8 mouse cellular contexts compared by ENCODE assay signal in the genomic region with DNA sequence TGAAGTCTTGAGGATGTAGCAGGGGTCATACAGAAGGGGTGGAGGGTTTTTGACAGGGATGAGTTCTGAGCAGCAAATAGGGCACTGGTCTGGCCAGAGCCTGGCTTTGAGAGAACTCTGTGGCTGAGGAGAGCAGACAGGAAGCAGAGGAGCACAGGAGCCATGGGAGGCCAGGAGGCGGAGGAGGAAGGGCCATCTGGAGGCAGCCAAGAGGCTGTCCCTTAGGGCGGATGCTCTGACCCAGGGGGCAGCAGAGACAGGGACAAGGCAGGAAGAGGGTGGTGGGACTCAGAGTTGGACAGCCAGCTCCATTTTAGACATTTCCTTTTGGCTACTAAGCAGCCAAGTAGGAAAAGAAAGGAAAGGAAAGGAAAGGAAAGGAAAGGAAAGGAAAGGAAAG. TPM values are rescaled to one million over a fixed set of nuclear protein-coding genes. Genes with fewer than 3 reads are reported as not detected.
A peak's percentile ranks its signal among the peaks of the same experiment; 100 is the strongest.
DNase-seq lines count a peak whose midpoint lies in the region; ATAC-seq and TF ChIP-seq lines count a peak whose summit lies in the region.

No protein-coding gene starts in this region.

- H3K36me3 ChIP-seq in heart, embryonic 12.5 days = peaks cover 29% of the 10 kb centered on the region
- peaks cover 25% of the 10 kb centered on the region for H3K36me3 ChIP-seq in small intestine, adult 2 months (ENCODE audit: control insufficient read depth, insufficient read depth, low read length)

- no peaks in the 10 kb centered on the region for H3K27me3 ChIP-seq in heart, embryonic 12.5 days (replicated peaks)
- H3K27me3 ChIP-seq in small intestine, adult 2 months (ENCODE audit: control insufficient read depth, insufficient read depth, low read length) = no peaks in the 10 kb centered on the region

- no peak for TF ChIP-seq CTCF in bone marrow, adult 2 months (IDR thresholded peaks at IDR 0.05; ENCODE audit: control insufficient read depth, insufficient read depth, low read length)
- TF ChIP-seq CTCF in small intestine, adult 2 months (IDR thresholded peaks at IDR 0.05; ENCODE audit: extremely low read depth, insufficient read length, insufficient replicate concordance, low read depth, low read length) = no peak

- H3K4me3 ChIP-seq in bone marrow, adult 2 months (replicated peaks; ENCODE audit: control insufficient read depth, low read depth, low read length) = peak overlapping the region; percentile 90
- peak overlapping the region; percentile 22 for H3K4me3 ChIP-seq in heart, embryonic 12.5 days
- no peak overlapping the region for H3K4me3 ChIP-seq in small intestine, adult 2 months (ENCODE audit: low read depth, low read length)

- H3K9me3 ChIP-seq in heart, embryonic 12.5 days (replicated peaks) = no peaks in the 10 kb centered on the region

- ATAC-seq in heart, embryonic 12.5 days (ENCODE audit: insufficient number of reproducible peaks, low FRiP score) = peak; percentile 60

- H3K4me1 ChIP-seq in bone marrow, adult 2 months (ENCODE audit: control insufficient read depth, insufficient read depth, low read length) = peaks cover 2% of the 10 kb centered on the region
- peaks cover 48% of the 10 kb centered on the region for H3K4me1 ChIP-seq in heart, embryonic 12.5 days (replicated peaks)
- peaks cover 19% of the 10 kb centered on the region for H3K4me1 ChIP-seq in small intestine, adult 2 months (ENCODE audit: control insufficient read depth, insufficient read depth, insufficient read length, low read length)

- H3K27ac ChIP-seq in bone marrow, adult 2 months (ENCODE audit: control insufficient read depth, insufficient read depth, low read depth, low read length, poor library complexity) = peak overlapping the region; percentile 85
- peak overlapping the region; percentile 82 for H3K27ac ChIP-seq in heart, embryonic 12.5 days (ENCODE audit: poor library complexity, severe bottlenecking)
- H3K27ac ChIP-seq in small intestine, adult 2 months (ENCODE audit: insufficient read depth, low read depth, low read length) = peak overlapping the region; percentile 3; the same call in 1 of the 2 replicates

- TF ChIP-seq POLR2A in bone marrow, adult 2 months (IDR thresholded peaks at IDR 0.05; ENCODE audit: borderline replicate concordance, control insufficient read depth, low read depth, low read length) = peak; percentile 29; the same call in 1 of the 2 replicates
- no peak for TF ChIP-seq POLR2A in small intestine, adult 2 months (IDR thresholded peaks at IDR 0.05; ENCODE audit: low read depth, low read length)

- H3K4me2 ChIP-seq in heart, embryonic 12.5 days = peak overlapping the region; percentile 84

- WGBS in bone marrow, adult 2 months = 35% methylated on average over 2 of the region's 2 CpGs
- 18% methylated on average over 2 of the region's 2 CpGs for WGBS in heart, embryonic 12.5 days
- WGBS in small intestine, adult 2 months = 35% methylated on average over 2 of the region's 2 CpGs

- DNase-seq in adrenal gland, adult (ENCODE audit: inconsistent age in 2 of 2, low spot score in 1 of 2) = peak; percentile 77 to 82
- no peak for DNase-seq in adrenal gland, adult 8-10 months
- DNase-seq in kidney, postnatal 10 days = peak; percentile 85
- no peak for DNase-seq in urinary bladder, adult 2 months (ENCODE audit: low spot score)
- DNase-seq in layer of hippocampus, adult 18-20 months (ENCODE audit: low spot score in 2 of 2) = no peak

- H3K9ac ChIP-seq in heart, embryonic 12.5 days = peak overlapping the region; percentile 26; the same call in 1 of the 2 replicates

RNA-seq across cellular contexts. Expression of gene Alad, which starts 3.6 kb away (rescaled TPM):
- 100 to 1,000 TPM; 135 to 180 (median 162) TPM for total RNA-seq in adrenal gland, adult 8-10 months (2022)
- polyA plus RNA-seq in bone marrow, adult 2 months (2011; ENCODE audit: insufficient read depth, insufficient read length, low replicate concordance, missing spikeins) = 321 and 356 TPM in 2 replicates
- polyA plus RNA-seq in heart, embryonic 12.5 days (2016; fragmentation: Nextera tagmentation; extraction: Ambion mirVana) = 74.3 and 80.0 TPM in 2 replicates
- polyA plus RNA-seq in small intestine, adult 2 months (2012; rRNA removed) = 110 and 142 TPM in 2 replicates
- polyA plus RNA-seq in urinary bladder, adult 2 months (2012; rRNA removed) = 32.0 and 34.9 TPM in 2 replicates
- 10 to 100 TPM; 31.5 to 33.7 TPM for total RNA-seq in layer of hippocampus, adult 18-20 months (2021)

RNA-seq across cellular contexts. Expression of gene Pole3, which starts 8.8 kb away (rescaled TPM):
- total RNA-seq in adrenal gland, adult 8-10 months (2022) = 10 to 100 TPM; 55.6 to 59.0 (median 58.2) TPM
- 56.5 and 57.6 TPM in 2 replicates for polyA plus RNA-seq in bone marrow, adult 2 months (2011; ENCODE audit: insufficient read depth, insufficient read length, low replicate concordance, missing spikeins)
- polyA plus RNA-seq in heart, embryonic 12.5 days (2016; fragmentation: Nextera tagmentation; extraction: Ambion mirVana) = 53.6 and 59.9 TPM in 2 replicates
- 5.6 and 8.9 TPM in 2 replicates for polyA plus RNA-seq in small intestine, adult 2 months (2012; rRNA removed)
- 32.1 and 33.0 TPM in 2 replicates for polyA plus RNA-seq in urinary bladder, adult 2 months (2012; rRNA removed)
- 10 to 100 TPM; 26.4 to 26.9 TPM for total RNA-seq in layer of hippocampus, adult 18-20 months (2021)

RNA-seq across cellular contexts. Expression of gene 4933430I17Rik, which starts 9.1 kb away (rescaled TPM):
- total RNA-seq in adrenal gland, adult 8-10 months (2022) = 1 to 10 TPM in 1 of 4 experiments, under 1 TPM in 3; 0.35 to 1.3 (median 0.47) TPM
- not detected in 2 replicates for polyA plus RNA-seq in bone marrow, adult 2 months (2011; ENCODE audit: insufficient read depth, insufficient read length, low replicate concordance, missing spikeins)
- 0.31 and 0.43 TPM in 2 replicates for polyA plus RNA-seq in heart, embryonic 12.5 days (2016; fragmentation: Nextera tagmentation; extraction: Ambion mirVana)
- 0.14 TPM in 1 of 2 replicates, not detected in the other for polyA plus RNA-seq in small intestine, adult 2 months (2012; rRNA removed)
- 0.21 and 0.24 TPM in 2 replicates for polyA plus RNA-seq in urinary bladder, adult 2 months (2012; rRNA removed)
- total RNA-seq in layer of hippocampus, adult 18-20 months (2021) = under 1 TPM; 0.52 to 0.53 TPM

RNA-seq across cellular contexts. Expression of gene Hdhd3, which starts 12.8 kb away (rescaled TPM):
- total RNA-seq in adrenal gland, adult 8-10 months (2022) = 10 to 100 TPM; 13.7 to 35.8 (median 23.6) TPM
- not detected in 2 replicates for polyA plus RNA-seq in bone marrow, adult 2 months (2011; ENCODE audit: insufficient read depth, insufficient read length, low replicate concordance, missing spikeins)
- 7.0 and 8.0 TPM in 2 replicates for polyA plus RNA-seq in heart, embryonic 12.5 days (2016; fragmentation: Nextera tagmentation; extraction: Ambion mirVana)
- polyA plus RNA-seq in small intestine, adult 2 months (2012; rRNA removed) = 63.6 and 68.4 TPM in 2 replicates
- 6.6 and 6.7 TPM in 2 replicates for polyA plus RNA-seq in urinary bladder, adult 2 months (2012; rRNA removed)
- total RNA-seq in layer of hippocampus, adult 18-20 months (2021) = 10 to 100 TPM in 1 of 2 experiments, 1 to 10 TPM in 1; 9.3 to 11.1 TPM

RNA-seq across cellular contexts. Expression of gene Bspry, which starts 36.2 kb away (rescaled TPM):
- 10 to 100 TPM in 2 of 4 experiments, 1 to 10 TPM in 2; 5.5 to 32.9 (median 15.0) TPM for total RNA-seq in adrenal gland, adult 8-10 months (2022)
- polyA plus RNA-seq in bone marrow, adult 2 months (2011; ENCODE audit: insufficient read depth, insufficient read length, low replicate concordance, missing spikeins) = 1.4 TPM in 1 of 2 replicates, not detected in the other
- 0.49 and 0.64 TPM in 2 replicates for polyA plus RNA-seq in heart, embryonic 12.5 days (2016; fragmentation: Nextera tagmentation; extraction: Ambion mirVana)
- polyA plus RNA-seq in small intestine, adult 2 months (2012; rRNA removed) = 38.3 and 104 TPM in 2 replicates
- 14.2 and 17.5 TPM in 2 replicates for polyA plus RNA-seq in urinary bladder, adult 2 months (2012; rRNA removed)
- total RNA-seq in layer of hippocampus, adult 18-20 months (2021) = under 1 TPM; 0.25 to 0.72 TPM

Comparison
In these comparisons a context has a peak if more than half of its experiments do, and no peak if none do; other contexts are left out.
1. DNase-seq: peak in adrenal gland, adult (2 of 2) and kidney, postnatal 10 days (single experiment); none in adrenal gland, adult 8-10 months (single experiment), urinary bladder, adult 2 months (single experiment) and layer of hippocampus, adult 18-20 months (0 of 2).
2. H3K27ac ChIP-seq: peak in every context shown above with its lines; median percentile 85 in bone marrow, adult 2 months; 82 in heart, embryonic 12.5 days; 3 in small intestine, adult 2 months.